ENCODE assay signal across 26 mouse cellular contexts in the genomic region with DNA sequence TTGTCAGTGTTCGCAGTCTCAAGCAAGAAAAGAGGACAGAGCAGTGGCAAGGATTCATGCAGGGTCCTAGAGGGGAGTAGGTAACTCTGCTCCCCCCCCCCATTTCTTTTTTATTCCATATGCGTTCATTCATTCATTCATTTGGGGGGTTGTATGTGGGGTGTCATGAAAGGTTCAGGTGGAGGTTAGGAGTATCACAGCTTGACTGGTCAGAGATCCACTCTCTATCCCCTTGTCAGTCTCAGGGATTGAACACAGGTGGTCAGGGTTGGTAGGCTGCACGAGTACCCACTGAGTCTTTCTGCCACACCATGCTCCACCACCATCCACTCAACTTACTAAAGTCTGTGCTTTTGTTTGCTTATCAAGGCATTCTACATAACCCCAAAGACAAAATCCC.
DNase-seq lines count a peak whose midpoint lies in the region; ATAC-seq lines count a peak whose summit lies in the region.
"Had no signal": no experiment of that assay in that cellular context is flagged by ENCODE, and none has a peak within 500 bp of the region (broad histone marks: within the 10 kb centered on the region; RNA-seq: fewer than 3 reads in every experiment).

No protein-coding gene starts in this region.

- H3K9me3 ChIP-seq in limb, embryonic 11.5 days (ENCODE audit: control insufficient read depth, low read length), result no peaks in the 10 kb centered on the region
- H3K9me3 ChIP-seq in limb, embryonic 10.5 days (replicated peaks), result no peaks in the 10 kb centered on the region
- no peaks in the 10 kb centered on the region for H3K9me3 ChIP-seq in hindbrain, embryonic 13.5 days
- H3K9me3 ChIP-seq in hindbrain, embryonic 14.5 days (ENCODE audit: control insufficient read depth, low read length), result no peaks in the 10 kb centered on the region
- H3K9me3 ChIP-seq in neural tube, embryonic 14.5 days (ENCODE audit: control insufficient read depth, low read length), result no peaks in the 10 kb centered on the region
- H3K9me3 ChIP-seq: embryonic facial prominence, embryonic 12.5 days; heart, embryonic 12.5 days; kidney, embryonic 15.5 days; limb, embryonic 15.5 days; neural tube, embryonic 12.5 days; stomach, embryonic 15.5 days had no signal

- H3K4me3 ChIP-seq in limb, embryonic 11.5 days (ENCODE audit: low read depth, low read length), result no peak overlapping the region
- H3K4me3 ChIP-seq in limb, embryonic 10.5 days, result no peak overlapping the region
- no peak overlapping the region for H3K4me3 ChIP-seq in hindbrain, embryonic 13.5 days
- H3K4me3 ChIP-seq in hindbrain, embryonic 14.5 days (replicated peaks; ENCODE audit: low read length), result no peak overlapping the region
- H3K4me3 ChIP-seq in neural tube, embryonic 14.5 days (ENCODE audit: low read depth, low read length), result no peak overlapping the region
- H3K4me3 ChIP-seq: embryonic facial prominence, embryonic 12.5 days; gastrocnemius, adult 2 months; heart, adult 2 months; heart, embryonic 12.5 days; kidney, embryonic 15.5 days; left cerebral cortex, adult 2 months; limb, embryonic 15.5 days; neural tube, embryonic 12.5 days; stomach, embryonic 15.5 days had no signal

- no peak overlapping the region for H3K4me2 ChIP-seq in limb, embryonic 11.5 days (ENCODE audit: low read depth, severe bottlenecking)
- no peak overlapping the region for H3K4me2 ChIP-seq in hindbrain, embryonic 13.5 days
- H3K4me2 ChIP-seq in hindbrain, embryonic 14.5 days (replicated peaks), result no peak overlapping the region
- H3K4me2 ChIP-seq in neural tube, embryonic 14.5 days (ENCODE audit: low read depth, low read length), result no peak overlapping the region
- H3K4me2 ChIP-seq: embryonic facial prominence, embryonic 12.5 days; heart, embryonic 12.5 days; kidney, embryonic 15.5 days; limb, embryonic 15.5 days; neural tube, embryonic 12.5 days; stomach, embryonic 15.5 days had no signal

- no peak for DNase-seq in limb, embryonic 11.5 days (ENCODE audit: low spot score)
- DNase-seq in limb, embryonic 10.5 days (ENCODE audit: low spot score), result no peak
- DNase-seq in hindbrain, embryonic 14.5 days (ENCODE audit: low spot score), result no peak
- no peak for DNase-seq in gastrocnemius, postnatal 36 days
- DNase-seq: adrenal gland, postnatal 36 days; B cell, adult 2 months; cerebellum, postnatal 25 days; gastrocnemius, adult 2 months; heart, adult 2 months; heart, postnatal 4 days; kidney, adult 18-20 months; kidney, postnatal 25 days; lung, adult 2 months; lung, postnatal 10 days; right cerebral cortex, postnatal 14 days had no signal

- no peaks in the 10 kb centered on the region for H3K36me3 ChIP-seq in limb, embryonic 11.5 days (ENCODE audit: control insufficient read depth, insufficient read depth, low read length)
- no peaks in the 10 kb centered on the region for H3K36me3 ChIP-seq in limb, embryonic 10.5 days
- H3K36me3 ChIP-seq in hindbrain, embryonic 13.5 days, result no peaks in the 10 kb centered on the region
- no peaks in the 10 kb centered on the region for H3K36me3 ChIP-seq in hindbrain, embryonic 14.5 days (replicated peaks; ENCODE audit: control insufficient read depth, insufficient read depth)
- H3K36me3 ChIP-seq in neural tube, embryonic 14.5 days (ENCODE audit: control insufficient read depth, insufficient read depth, low read length), result no peaks in the 10 kb centered on the region
- H3K36me3 ChIP-seq: embryonic facial prominence, embryonic 12.5 days; heart, embryonic 12.5 days; kidney, embryonic 15.5 days; limb, embryonic 15.5 days; neural tube, embryonic 12.5 days; stomach, embryonic 15.5 days had no signal

- 68% methylated on average over 3 of the region's 3 CpGs for WGBS in limb, embryonic 11.5 days
- 81% methylated on average over 3 of the region's 3 CpGs for WGBS in limb, embryonic 10.5 days
- 86% methylated on average over 3 of the region's 3 CpGs for WGBS in hindbrain, embryonic 13.5 days
- WGBS in hindbrain, embryonic 14.5 days, result 76% methylated on average over 3 of the region's 3 CpGs
- 89% methylated on average over 3 of the region's 3 CpGs for WGBS in neural tube, embryonic 14.5 days

- H3K27me3 ChIP-seq in limb, embryonic 11.5 days (ENCODE audit: control insufficient read depth, insufficient read depth, low read length), result no peaks in the 10 kb centered on the region
- H3K27me3 ChIP-seq in limb, embryonic 10.5 days (ENCODE audit: low read depth, poor library complexity, severe bottlenecking), result no peaks in the 10 kb centered on the region
- H3K27me3 ChIP-seq in hindbrain, embryonic 13.5 days, result no peaks in the 10 kb centered on the region
- H3K27me3 ChIP-seq in hindbrain, embryonic 14.5 days (ENCODE audit: control insufficient read depth, insufficient read depth, low read length), result no peaks in the 10 kb centered on the region
- H3K27me3 ChIP-seq in neural tube, embryonic 14.5 days (ENCODE audit: control insufficient read depth, insufficient read depth, low read length), result no peaks in the 10 kb centered on the region
- H3K27me3 ChIP-seq: embryonic facial prominence, embryonic 12.5 days; heart, embryonic 12.5 days; kidney, embryonic 15.5 days; limb, embryonic 15.5 days; neural tube, embryonic 12.5 days; stomach, embryonic 15.5 days had no signal

- no peak overlapping the region for H3K9ac ChIP-seq in limb, embryonic 11.5 days (ENCODE audit: low read length)
- no peak overlapping the region for H3K9ac ChIP-seq in hindbrain, embryonic 13.5 days
- no peak overlapping the region for H3K9ac ChIP-seq in hindbrain, embryonic 14.5 days
- no peak overlapping the region for H3K9ac ChIP-seq in neural tube, embryonic 14.5 days (replicated peaks; ENCODE audit: low read depth, low read length)
- H3K9ac ChIP-seq: embryonic facial prominence, embryonic 12.5 days; heart, embryonic 12.5 days; kidney, embryonic 15.5 days; limb, embryonic 15.5 days; liver, embryonic 14.5 days; neural tube, embryonic 12.5 days; stomach, embryonic 15.5 days had no signal

- H3K4me1 ChIP-seq in limb, embryonic 11.5 days (ENCODE audit: control insufficient read depth, insufficient read depth, low read length), result no peaks in the 10 kb centered on the region
- H3K4me1 ChIP-seq in limb, embryonic 10.5 days, result peaks cover 31% of the 10 kb centered on the region
- peaks cover 22% of the 10 kb centered on the region for H3K4me1 ChIP-seq in hindbrain, embryonic 13.5 days (replicated peaks)
- peaks cover 8% of the 10 kb centered on the region for H3K4me1 ChIP-seq in hindbrain, embryonic 14.5 days (replicated peaks; ENCODE audit: control insufficient read depth, insufficient read depth, low read length)
- no peaks in the 10 kb centered on the region for H3K4me1 ChIP-seq in neural tube, embryonic 14.5 days (ENCODE audit: control insufficient read depth, insufficient read depth, low read length)
- H3K4me1 ChIP-seq: embryonic facial prominence, embryonic 12.5 days; heart, embryonic 12.5 days; kidney, embryonic 15.5 days; limb, embryonic 15.5 days; neural tube, embryonic 12.5 days; stomach, embryonic 15.5 days had no signal

- no peak overlapping the region for H3K27ac ChIP-seq in limb, embryonic 11.5 days (replicated peaks; ENCODE audit: low read depth, low read length)
- H3K27ac ChIP-seq in limb, embryonic 10.5 days, result no peak overlapping the region
- peak overlapping the region; percentile 58 for H3K27ac ChIP-seq in hindbrain, embryonic 13.5 days
- H3K27ac ChIP-seq in hindbrain, embryonic 14.5 days, result no peak overlapping the region
- H3K27ac ChIP-seq in neural tube, embryonic 14.5 days (ENCODE audit: low read depth, low read length), result no peak overlapping the region
- H3K27ac ChIP-seq: embryonic facial prominence, embryonic 12.5 days; gastrocnemius, adult 2 months; heart, adult 2 months; kidney, embryonic 15.5 days; left cerebral cortex, adult 2 months; limb, embryonic 15.5 days; liver, embryonic 14.5 days; macrophage; neural tube, embryonic 12.5 days; stomach, embryonic 15.5 days had no signal

- intact Hi-C loops in gastrocnemius, postnatal 36 days (cut with DNase I), result no loop called here

- peak; percentile 65; the same call in 1 of the 2 replicates for ATAC-seq in limb, embryonic 11.5 days (ENCODE audit: insufficient number of reproducible peaks, low FRiP score, low TSS enrichment, low read depth)
- ATAC-seq in hindbrain, embryonic 13.5 days (ENCODE audit: low FRiP score), result peak; percentile 67; the same call in 1 of the 2 replicates
- peak; percentile 46 for ATAC-seq in hindbrain, embryonic 14.5 days (ENCODE audit: low FRiP score)
- peak; percentile 38; the same call in 1 of the 2 replicates for ATAC-seq in neural tube, embryonic 14.5 days (ENCODE audit: low read depth)
